Mouse (Mus musculus) kidney, postnatal 0 days (tissue): ENCODE results near the gene Snrpe. TPM values are rescaled to one million over a fixed set of nuclear protein-coding genes. Genes with fewer than 3 reads are reported as not detected.

Source experiments
- ATAC-seq: fragments of 200-750 bp; cut with Nextera tagmentation; replicated peaks from 2 replicates; pipeline ENCODE4 v1.8.0; 2017; ENCODE audit warnings: low read depth, moderate number of reproducible peaks, moderate TSS enrichment, moderate library complexity; ENCODE audit not compliant: low FRiP score
- DNase-seq: peaks from one replicate; pipeline ENCODE4 v3.0.0-alpha.2; 2016; ENCODE audit warnings: low spot score
- H3K27ac ChIP-seq: fragments of 300-500 bp; sonication (generic); 2 replicates; pipeline ENCODE4 v1.5.1; 2014; ENCODE audit warnings: mild to moderate bottlenecking
- H3K27me3 ChIP-seq: fragments of 300-500 bp; sonication (generic); 2 replicates; pipeline ENCODE4 v1.6.1; 2014; ENCODE audit warnings: low read length, mixed read lengths; ENCODE audit not compliant: insufficient read depth
- H3K36me3 ChIP-seq: fragments of 300-500 bp; sonication (generic); 2 replicates; pipeline ENCODE4 v1.6.1; 2014; ENCODE audit warnings: low read length, mixed read lengths; ENCODE audit not compliant: insufficient read depth
- H3K4me1 ChIP-seq: fragments of 300-500 bp; sonication (generic); replicated peaks from 2 replicates; pipeline ENCODE4 v1.6.1; 2014; ENCODE audit warnings: antibody characterized with exemption, low read length, mixed read lengths; ENCODE audit not compliant: insufficient read depth
- H3K4me2 ChIP-seq: fragments of 300-500 bp; sonication (generic); 2 replicates; pipeline ENCODE4 v1.6.1; 2014; ENCODE audit warnings: mild to moderate bottlenecking, low read length, moderate library complexity, mixed read lengths
- H3K4me3 ChIP-seq: fragments of 300-500 bp; sonication (generic); replicated peaks from 2 replicates; pipeline ENCODE4 v1.5.1; 2014; ENCODE audit warnings: low read depth, low read length
- H3K9ac ChIP-seq: fragments of 300-500 bp; sonication (generic); 2 replicates; pipeline ENCODE4 v1.6.1; 2014; ENCODE audit warnings: low read depth, low read length
- H3K9me3 ChIP-seq: fragments of 300-500 bp; sonication (generic); replicated peaks from 2 replicates; pipeline ENCODE4 v1.6.1; 2016; ENCODE audit warnings: low read length, inconsistent platforms, mixed read lengths
- CTCF ChIP-seq: IDR thresholded peaks from 2 replicates; pipeline ENCODE4 v1.5.1; 2016; ENCODE audit warnings: antibody characterized with exemption, low read depth, mild to moderate bottlenecking, moderate library complexity
- WGBS: fragments of 180-500 bp; shearing (Covaris S2); extraction: QIAGEN DNeasy Blood & Tissue Kit; methylation state at CpG from one replicate; pipeline ENCODE4 v1.1.7; 2014; 5-methylcytosine and 5-hydroxymethylcytosine counted together
- polyA plus RNA-seq: library from polyadenylated mRNA; unstranded; fragments of >200 nt; fragmentation: Nextera tagmentation; extraction: Ambion mirVana; gene quantifications from 2 replicates; pipeline ENCODE4 v1.2.1, GENCODE M21; 2015

The Snrpe gene
- polyA plus RNA-seq, 1 experiment from 2014 or later: 663 TPM

GRCm38 (mm10) chr1:133611436-133611835 is 1.3 kb upstream of the Snrpe start:
- ATAC-seq (no peak), DNase-seq (no peak)
- no peaks in the 10 kb centered on the region for H3K27me3 ChIP-seq
- H3K27ac ChIP-seq: no peak overlapping the region
- peaks cover 16% of the 10 kb centered on the region; the same call in 1 of the 2 replicates for H3K36me3 ChIP-seq
- H3K4me1 ChIP-seq: no peaks in the 10 kb centered on the region
- H3K4me2 ChIP-seq: no peak overlapping the region
- WGBS: 67% methylated on average over 1 of the region's 1 CpGs
- H3K4me3 ChIP-seq: no peak overlapping the region
- no peaks in the 10 kb centered on the region for H3K9me3 ChIP-seq
- TF ChIP-seq CTCF: no peak
- H3K9ac ChIP-seq: no peak overlapping the region

GRCm38 (mm10) chr1:133610601-133611000 is 510 bp upstream of the Snrpe start:
- no peaks in the 10 kb centered on the region for H3K4me1 ChIP-seq
- TF ChIP-seq CTCF: no peak; the same call in 1 of the 2 replicates
- H3K36me3 ChIP-seq: peaks cover 21% of the 10 kb centered on the region; the same call in 1 of the 2 replicates
- peak overlapping the region; percentile 34; the same call in 1 of the 2 replicates for H3K4me2 ChIP-seq
- no peak for ATAC-seq
- no peaks in the 10 kb centered on the region for H3K27me3 ChIP-seq
- no peak overlapping the region for H3K9ac ChIP-seq
- WGBS: 52% methylated on average over 6 of the region's 6 CpGs
- H3K27ac ChIP-seq: no peak overlapping the region
- DNase-seq: no peak
- no peaks in the 10 kb centered on the region for H3K9me3 ChIP-seq
- no peak overlapping the region for H3K4me3 ChIP-seq

- DNase-seq: no peak
Observed at GRCm38 (mm10) chr1:133603174-133603573, 6.9 kb downstream of the Snrpe start.

GRCm38 (mm10) chr1:133596298-133597007 is 13.6 kb downstream of the Snrpe start:
- no peaks in the 10 kb centered on the region for H3K9me3 ChIP-seq
- no peak overlapping the region for H3K4me3 ChIP-seq
- no peak overlapping the region for H3K27ac ChIP-seq
- no peaks in the 10 kb centered on the region for H3K27me3 ChIP-seq
- 0 out of 2 replicates have a peak, but pooled peaks cover under 1% of the 10 kb centered on the region for H3K36me3 ChIP-seq
- peaks cover 3% of the 10 kb centered on the region; the same call in 1 of the 2 replicates for H3K4me1 ChIP-seq
- no peak overlapping the region for H3K4me2 ChIP-seq
- H3K9ac ChIP-seq: no peak overlapping the region
- WGBS: 26% methylated on average over 4 of the region's 4 CpGs
- peak; percentile 78 for TF ChIP-seq CTCF
- no peak for ATAC-seq
- peak; percentile 91 for DNase-seq

More at GRCm38 (mm10) chr1:133603174-133603573, 6.9 kb downstream of the Snrpe start:
- ATAC-seq: no peak
- H3K27ac ChIP-seq: no peak overlapping the region
- peaks cover 60% of the 10 kb centered on the region for H3K36me3 ChIP-seq
- no peak for TF ChIP-seq CTCF
- H3K27me3 ChIP-seq: no peaks in the 10 kb centered on the region
- no peaks in the 10 kb centered on the region for H3K4me1 ChIP-seq
- no peak overlapping the region for H3K4me3 ChIP-seq
- H3K9ac ChIP-seq: no peak overlapping the region
- H3K4me2 ChIP-seq: no peak overlapping the region
- no peaks in the 10 kb centered on the region for H3K9me3 ChIP-seq
- 96% methylated on average over 4 of the region's 4 CpGs for WGBS

GRCm38 (mm10) chr1:133585995-133586537 is 24.0 kb downstream of the Snrpe start:
- H3K9me3 ChIP-seq: no peaks in the 10 kb centered on the region
- 68% methylated on average over 6 of the region's 6 CpGs for WGBS
- no peaks in the 10 kb centered on the region for H3K36me3 ChIP-seq
- no peaks in the 10 kb centered on the region for H3K27me3 ChIP-seq
- H3K4me2 ChIP-seq: no peak overlapping the region
- DNase-seq: peak; percentile 67
- no peak overlapping the region for H3K27ac ChIP-seq
- ATAC-seq: no peak
- H3K9ac ChIP-seq: no peak overlapping the region
- H3K4me3 ChIP-seq: no peak overlapping the region
- H3K4me1 ChIP-seq: no peaks in the 10 kb centered on the region
- peak; percentile 60 for TF ChIP-seq CTCF

GRCm38 (mm10) chr1:133571293-133571692 is 38.8 kb downstream of the Snrpe start:
- Histone ChIP-seq H3K4me1 (no peaks in the 10 kb centered on the region), H3K36me3 (no peaks in the 10 kb centered on the region), H3K27me3 (no peaks in the 10 kb centered on the region), H3K4me2 (no peak overlapping the region), H3K9me3 (peaks cover 5% of the 10 kb centered on the region), H3K9ac (no peak overlapping the region), H3K4me3 (no peak overlapping the region), H3K27ac (no peak overlapping the region)
- ATAC-seq (no peak), DNase-seq (peak; percentile 41)
- 55% methylated on average over 11 of the region's 11 CpGs for WGBS
- TF ChIP-seq CTCF: no peak

Other genes starting within 250 kb of the Snrpe start
- 4.4 and 5.1 TPM in 2 replicates for gene Etnk2, start 246.7 kb downstream of the Snrpe start, polyA plus RNA-seq
- gene Sox13, start 185.9 kb downstream of the Snrpe start, polyA plus RNA-seq: 12.0 and 13.7 TPM in 2 replicates
- not detected in 2 replicates for gene Zbed6, start 50.6 kb upstream of the Snrpe start, polyA plus RNA-seq
- gene Gm38394, start 51.0 kb upstream of the Snrpe start, polyA plus RNA-seq: 3.5 and 3.8 TPM in 2 replicates
- 0.58 and 0.61 TPM in 2 replicates for gene Lax1, start 79.8 kb upstream of the Snrpe start, polyA plus RNA-seq
- 5.6 and 7.2 TPM in 2 replicates for gene Atp2b4, start 190.8 kb upstream of the Snrpe start, polyA plus RNA-seq